ENCODE assay signal across 20 mouse cellular contexts in genomic region chr5:100651486-100651885, GRCm38 (mm10). TPM values are rescaled to one million over a fixed set of nuclear protein-coding genes. Genes with fewer than 3 reads are reported as not detected.
DNase-seq lines count a peak whose midpoint lies in the region; ATAC-seq lines count a peak whose summit lies in the region.
"Had no signal": no experiment of that assay in that cellular context is flagged by ENCODE, and none has a peak within 500 bp of the region (broad histone marks: within the 10 kb centered on the region; RNA-seq: fewer than 3 reads in every experiment).

No protein-coding gene starts in this region.

- H3K4me2 ChIP-seq in intestine, embryonic 16.5 days (ENCODE audit: low read depth, low read length) = no peak overlapping the region
- H3K4me2 ChIP-seq: embryonic facial prominence, embryonic 15.5 days; forebrain, embryonic 15.5 days; hindbrain, embryonic 14.5 days had no signal

- 83% methylated on average over 10 of the region's 10 CpGs for WGBS in intestine, embryonic 16.5 days

- no peak for ATAC-seq in intestine, embryonic 16.5 days
- ATAC-seq: forebrain, embryonic 15.5 days; Patski had no signal

- DNase-seq in thymus, postnatal 4 days = peak; percentile 36
- no peak for DNase-seq in thymus, postnatal 25 days
- DNase-seq in T-cell, adult 2 months (ENCODE audit: low spot score) = peak; percentile 63
- peak; percentile 82 for DNase-seq in naive thymus-derived CD4-positive, alpha-beta T cell, adult 2 months (ENCODE audit: low read depth)
- no peak for DNase-seq in spleen, adult 12 weeks (ENCODE audit: low spot score)
- DNase-seq: adrenal gland, adult 8-10 months; cerebellum, adult 11 months; cerebellum, adult 8-10 months; cerebellum, postnatal 14 days; embryo, embryonic 11 days; gastrocnemius, postnatal 36 days; heart, adult 18-20 months; heart, postnatal 10 days had no signal

- no peaks in the 10 kb centered on the region for H3K9me3 ChIP-seq in intestine, embryonic 16.5 days (ENCODE audit: control insufficient read depth, low read length)
- H3K9me3 ChIP-seq: embryonic facial prominence, embryonic 15.5 days; forebrain, embryonic 15.5 days; heart, embryonic 10.5 days had no signal

- no peak overlapping the region for H3K27ac ChIP-seq in intestine, embryonic 16.5 days (ENCODE audit: low read length)
- H3K27ac ChIP-seq: embryonic facial prominence, embryonic 15.5 days; forebrain, embryonic 15.5 days; heart, embryonic 10.5 days; hindbrain, embryonic 14.5 days had no signal

- no peak overlapping the region for H3K4me3 ChIP-seq in intestine, embryonic 16.5 days (ENCODE audit: low read length)
- H3K4me3 ChIP-seq: embryonic facial prominence, embryonic 15.5 days; forebrain, embryonic 15.5 days; heart, embryonic 10.5 days had no signal

- no peaks in the 10 kb centered on the region for H3K27me3 ChIP-seq in intestine, embryonic 16.5 days (replicated peaks; ENCODE audit: control insufficient read depth, insufficient read depth, low read length)
- H3K27me3 ChIP-seq: CH12.LX; embryonic facial prominence, embryonic 15.5 days; forebrain, embryonic 15.5 days; Patski had no signal

- peaks cover 25% of the 10 kb centered on the region; the same call in 1 of the 2 replicates for H3K4me1 ChIP-seq in intestine, embryonic 16.5 days (ENCODE audit: control insufficient read depth, insufficient read depth, low read length)
- H3K4me1 ChIP-seq: embryonic facial prominence, embryonic 15.5 days; forebrain, embryonic 15.5 days had no signal

- H3K36me3 ChIP-seq in intestine, embryonic 16.5 days (ENCODE audit: control insufficient read depth, insufficient read depth, low read length) = 0 out of 2 replicates have a peak, but pooled peaks cover 4% of the 10 kb centered on the region

- no peak overlapping the region for H3K9ac ChIP-seq in intestine, embryonic 16.5 days (ENCODE audit: low read depth, low read length)
- H3K9ac ChIP-seq: embryonic facial prominence, embryonic 15.5 days; forebrain, embryonic 15.5 days; hindbrain, embryonic 14.5 days had no signal

RNA-seq across cellular contexts. Expression of gene Coq2, which starts 23.5 kb away (rescaled TPM):
- polyA plus RNA-seq in intestine, embryonic 16.5 days (2015; fragmentation: Nextera tagmentation; extraction: Ambion mirVana) = 59.3 and 60.2 TPM in 2 replicates

Comparison
In these comparisons a context has a peak if more than half of its experiments do, and no peak if none do; other contexts are left out.
1. DNase-seq: peak in thymus, postnatal 4 days (single experiment), T-cell, adult 2 months (single experiment) and naive thymus-derived CD4-positive, alpha-beta T cell, adult 2 months (single experiment); none in thymus, postnatal 25 days (single experiment) and spleen, adult 12 weeks (single experiment).